Comparison of ENCODE assay signal across 8 mouse cellular contexts in genomic region chr17:71783366-71783735, GRCm38 (mm10). TPM values are rescaled to one million over a fixed set of nuclear protein-coding genes. Genes with fewer than 3 reads are reported as not detected.
DNase-seq lines count a peak whose midpoint lies in the region; ATAC-seq and TF ChIP-seq lines count a peak whose summit lies in the region.

No protein-coding gene starts in this region.

- H3K36me3 ChIP-seq in ES-E14 (ENCODE audit: control insufficient read depth, insufficient read depth, low read length, poor library complexity, severe bottlenecking), result no peaks in the 10 kb centered on the region
- no peaks in the 10 kb centered on the region for H3K36me3 ChIP-seq in forebrain, embryonic 16.5 days (ENCODE audit: control insufficient read depth, insufficient read depth)
- H3K36me3 ChIP-seq in limb, embryonic 14.5 days (ENCODE audit: control insufficient read depth, insufficient read depth, low read length), result no peaks in the 10 kb centered on the region

- TF ChIP-seq CTCF in gastrocnemius, adult 2 months (IDR thresholded peaks at IDR 0.05), result no peak

- peak overlapping the region; percentile 91 for H3K27ac ChIP-seq in gastrocnemius, adult 2 months
- H3K27ac ChIP-seq in ES-E14 (ENCODE audit: insufficient read depth, low read depth, low read length, poor library complexity, severe bottlenecking), result no peak overlapping the region
- no peak overlapping the region for H3K27ac ChIP-seq in forebrain, embryonic 16.5 days (ENCODE audit: low read length)
- H3K27ac ChIP-seq in limb, embryonic 14.5 days (replicated peaks; ENCODE audit: low read depth, low read length), result no peak overlapping the region

- ATAC-seq in forebrain, embryonic 16.5 days, result no peak; the same call in 1 of the 2 replicates
- ATAC-seq in limb, embryonic 14.5 days (ENCODE audit: low FRiP score, low read depth), result no peak

- peak; percentile 43 for DNase-seq in gastrocnemius, adult 2 months
- DNase-seq in gastrocnemius, postnatal 25 days, result no peak
- DNase-seq in ES-E14 (ENCODE audit: low read depth, low spot score) (no peak), adipocyte (ENCODE audit: low spot score) (no peak)
- no peak for DNase-seq in limb, embryonic 14.5 days (ENCODE audit: low spot score)
- DNase-seq in thymus, postnatal 10 days (ENCODE audit: low spot score in 2 of 2), result no peak
- no peak for DNase-seq in layer of hippocampus, postnatal 25 days (ENCODE audit: extremely low spot score in 1 of 2, low spot score in 1 of 2)

- peaks cover 0 to 3% of the 10 kb centered on the region in 2 experiments; a peak in 1 of 4 replicates for H3K4me1 ChIP-seq in ES-E14 (ENCODE audit: control insufficient read depth in 2 of 2, insufficient read depth in 2 of 2, low read length in 2 of 2, poor library complexity in 1 of 2)
- peaks cover 24% of the 10 kb centered on the region for H3K4me1 ChIP-seq in forebrain, embryonic 16.5 days (replicated peaks; ENCODE audit: control insufficient read depth, insufficient read depth, low read length)
- 0 out of 2 replicates have a peak, but pooled peaks cover 11% of the 10 kb centered on the region for H3K4me1 ChIP-seq in limb, embryonic 14.5 days (ENCODE audit: control insufficient read depth, insufficient read depth, low read length)

- peak overlapping the region; percentile 83 for H3K4me3 ChIP-seq in gastrocnemius, adult 2 months
- H3K4me3 ChIP-seq in ES-E14 (ENCODE audit: insufficient read depth in 1 of 2, low read depth in 1 of 2, low read length in 2 of 2, poor library complexity in 1 of 2, severe bottlenecking in 1 of 2), result peak overlapping the region; percentile 84 to 91
- peak overlapping the region; percentile 80 for H3K4me3 ChIP-seq in forebrain, embryonic 16.5 days (replicated peaks; ENCODE audit: low read length)
- peak overlapping the region; percentile 76 for H3K4me3 ChIP-seq in limb, embryonic 14.5 days (replicated peaks; ENCODE audit: low read length)

- WGBS in forebrain, embryonic 16.5 days, result 2% methylated on average over 10 of the region's 10 CpGs
- 21% methylated on average over 10 of the region's 10 CpGs for WGBS in limb, embryonic 14.5 days

- intact Hi-C loops in gastrocnemius, adult 2 months (cut with DNase I), result loop anchor here (2.0 to 5.0 kb wide), 3 partner anchors 51 to 121 kb away; no protein-coding TSS in a partner anchor

- in situ Hi-C loops in ES-E14 (cut with MboI; ENCODE audit: low sequenced_read_pairs in 2 of 2, unreplicated experiment in 2 of 2), result no loop called here

- no peak for TF ChIP-seq POLR2A in limb, embryonic 14.5 days (IDR thresholded peaks at IDR 0.05; ENCODE audit: borderline replicate concordance, extremely low read depth, insufficient read depth, insufficient read length)

- no peaks in the 10 kb centered on the region for H3K27me3 ChIP-seq in forebrain, embryonic 16.5 days (replicated peaks; ENCODE audit: control insufficient read depth, insufficient read depth, low read length)
- no peaks in the 10 kb centered on the region for H3K27me3 ChIP-seq in limb, embryonic 14.5 days (ENCODE audit: control insufficient read depth, insufficient read depth, low read length)

- H3K9ac ChIP-seq in ES-E14 (ENCODE audit: insufficient read depth, low read depth, low read length, poor library complexity, severe bottlenecking), result peak overlapping the region; percentile 77
- peak overlapping the region; percentile 89 for H3K9ac ChIP-seq in forebrain, embryonic 16.5 days (replicated peaks; ENCODE audit: low read depth, low read length)
- peak overlapping the region; percentile 84 for H3K9ac ChIP-seq in limb, embryonic 14.5 days (ENCODE audit: low read depth, low read length, severe bottlenecking)

- H3K4me2 ChIP-seq in forebrain, embryonic 16.5 days (ENCODE audit: low read length), result peak overlapping the region; percentile 87
- H3K4me2 ChIP-seq in limb, embryonic 14.5 days (replicated peaks; ENCODE audit: low read depth, low read length, severe bottlenecking), result peak overlapping the region; percentile 91

- H3K9me3 ChIP-seq in ES-E14 (ENCODE audit: control insufficient read depth, insufficient read depth, low read depth, low read length), result no peaks in the 10 kb centered on the region
- peaks cover 4% of the 10 kb centered on the region; the same call in 1 of the 2 replicates for H3K9me3 ChIP-seq in forebrain, embryonic 16.5 days (ENCODE audit: control insufficient read depth, low read length)
- H3K9me3 ChIP-seq in limb, embryonic 14.5 days (ENCODE audit: control insufficient read depth, low read length), result peaks cover 8% of the 10 kb centered on the region

TF ChIP-seq in ES-E14, 5 proteins besides CTCF, POLR2A, EP300 and RAD21:
- TF ChIP-seq HCFC1 (IDR thresholded peaks at IDR 0.05; ENCODE audit: borderline replicate concordance, insufficient read depth, low read length), result no peak
- no peak for TF ChIP-seq MAFK (IDR thresholded peaks at IDR 0.05; ENCODE audit: insufficient read depth, low read depth, low read length)
- no peak for TF ChIP-seq CHD2 (IDR thresholded peaks at IDR 0.05; ENCODE audit: low read depth, low read length)
- no peak for TF ChIP-seq ZC3H11A (IDR thresholded peaks at IDR 0.05; ENCODE audit: borderline replicate concordance, low read depth, low read length)
- no peak for TF ChIP-seq ZNF384 (IDR thresholded peaks at IDR 0.05; ENCODE audit: low read depth, low read length)
TF ChIP-seq in ES-E14: peak in this region for 0.

RNA-seq across cellular contexts. Expression of gene Clip4, which starts 15.1 kb away (rescaled TPM):
- 100 to 1,000 TPM; 104 to 183 TPM for total RNA-seq in gastrocnemius, adult 2 months (2021)
- total RNA-seq in gastrocnemius, postnatal 25 days (2021), result 100 to 1,000 TPM; 116 to 121 TPM
- 6.1 and 8.5 TPM in 2 replicates for total RNA-seq in ES-E14 (2012; rRNA removed)
- polyA plus RNA-seq in forebrain, embryonic 16.5 days (2015; fragmentation: Nextera tagmentation; extraction: Ambion mirVana), result 10.8 and 10.9 TPM in 2 replicates
- 12.2 and 14.7 TPM in 2 replicates for polyA plus RNA-seq in limb, embryonic 14.5 days (2012; rRNA removed)
- 8.9 and 9.0 TPM in 2 replicates for polyA plus RNA-seq in limb, embryonic 14.5 days (2014; fragmentation: Nextera tagmentation; extraction: Ambion mirVana)
- total RNA-seq in layer of hippocampus, postnatal 25 days (2021), result 10 to 100 TPM; 84.5 to 85.4 TPM

RNA-seq across cellular contexts. Expression of gene Pcare, which starts 30.7 kb away (rescaled TPM):
- total RNA-seq in gastrocnemius, adult 2 months (2021), result not detected
- total RNA-seq in gastrocnemius, postnatal 25 days (2021), result under 1 TPM in 1 of 2 experiments, not detected in 1; 0.16 TPM
- 0.09 TPM in 1 of 2 replicates, not detected in the other for total RNA-seq in ES-E14 (2012; rRNA removed)
- not detected in 2 replicates for polyA plus RNA-seq in forebrain, embryonic 16.5 days (2015; fragmentation: Nextera tagmentation; extraction: Ambion mirVana)
- 0.01 TPM in 1 of 2 replicates, not detected in the other for polyA plus RNA-seq in limb, embryonic 14.5 days (2012; rRNA removed)
- 0.06 TPM in 1 of 2 replicates, not detected in the other for polyA plus RNA-seq in limb, embryonic 14.5 days (2014; fragmentation: Nextera tagmentation; extraction: Ambion mirVana)
- total RNA-seq in layer of hippocampus, postnatal 25 days (2021), result under 1 TPM; 0.15 to 0.19 TPM
